Mouse (Mus musculus): ENCODE results near the gene Ralgapa1. TPM values are rescaled to one million over a fixed set of nuclear protein-coding genes. Genes with fewer than 3 reads are reported as not detected.

The Ralgapa1 gene
- polyA plus RNA-seq, 1 experiment: 10.3 TPM

DNA sequence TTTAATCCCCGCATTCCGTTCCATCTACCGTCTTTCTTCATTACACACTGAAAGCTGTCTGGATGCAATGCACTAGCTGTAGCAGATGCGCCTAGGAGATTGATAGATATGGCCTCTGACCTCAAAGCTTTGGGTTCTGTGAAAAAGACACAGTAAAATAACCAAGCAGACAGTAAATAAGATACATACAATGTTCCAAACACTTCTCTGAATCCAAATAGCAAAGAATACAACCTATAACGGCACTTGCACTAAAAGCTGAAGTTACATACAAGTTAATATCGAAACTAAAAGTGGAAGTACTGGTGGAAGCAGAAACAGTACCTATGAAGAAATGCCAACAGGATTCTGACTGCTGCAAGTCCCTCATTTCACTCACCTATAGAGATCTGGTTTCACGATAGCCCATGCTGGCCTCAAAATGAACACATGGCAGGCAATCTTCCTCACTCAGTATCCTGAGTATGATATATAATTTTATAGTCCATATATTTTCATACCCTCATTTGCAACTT, 172.9 kb downstream of the Ralgapa1 start:
- no peak overlapping the region for H3K4me3 ChIP-seq (replicated peaks; ENCODE audit: control insufficient read depth, low read depth, low read length)
- no peak for TF ChIP-seq POLR2A (IDR thresholded peaks at IDR 0.05; ENCODE audit: borderline replicate concordance, control insufficient read depth, low read depth, low read length)
- no peak for TF ChIP-seq CTCF (IDR thresholded peaks at IDR 0.05; ENCODE audit: control insufficient read depth, insufficient read depth, low read length)
- H3K27ac ChIP-seq (ENCODE audit: control insufficient read depth, insufficient read depth, low read depth, low read length, poor library complexity): no peak overlapping the region
- no peaks in the 10 kb centered on the region for H3K4me1 ChIP-seq (ENCODE audit: control insufficient read depth, insufficient read depth, low read length)
- WGBS: 76% methylated on average over 7 of the region's 7 CpGs

DNA sequence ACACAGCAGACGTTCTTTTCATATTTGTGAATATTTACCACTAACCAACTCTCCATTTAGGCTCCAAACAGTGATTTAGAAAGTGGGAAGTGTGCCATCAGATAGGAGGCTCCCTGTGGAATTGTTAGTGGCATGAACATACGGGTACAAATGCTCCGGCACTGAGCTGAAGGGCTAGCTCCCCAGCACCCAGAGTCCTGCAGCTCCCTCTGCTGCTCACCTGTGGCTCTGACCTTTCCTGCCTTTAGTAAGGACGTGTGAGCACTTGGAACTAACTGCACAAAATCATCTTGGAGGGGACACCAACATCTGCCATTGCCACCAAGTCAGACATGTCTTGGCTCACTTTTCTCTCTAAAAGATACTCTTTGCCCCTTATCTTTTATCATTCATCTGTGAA, 194.3 kb downstream of the Ralgapa1 start:
- Histone ChIP-seq H3K27ac (ENCODE audit: control insufficient read depth, insufficient read depth, low read depth, low read length, poor library complexity) (no peak overlapping the region), H3K4me3 (replicated peaks; ENCODE audit: control insufficient read depth, low read depth, low read length) (no peak overlapping the region), H3K4me1 (ENCODE audit: control insufficient read depth, insufficient read depth, low read length) (no peaks in the 10 kb centered on the region)
- TF ChIP-seq CTCF (IDR thresholded peaks at IDR 0.05; ENCODE audit: control insufficient read depth, insufficient read depth, low read length) (peak; percentile 16; the same call in 1 of the 2 replicates), POLR2A (IDR thresholded peaks at IDR 0.05; ENCODE audit: borderline replicate concordance, control insufficient read depth, low read depth, low read length) (no peak)
- WGBS: 69% methylated on average over 4 of the region's 4 CpGs

DNA sequence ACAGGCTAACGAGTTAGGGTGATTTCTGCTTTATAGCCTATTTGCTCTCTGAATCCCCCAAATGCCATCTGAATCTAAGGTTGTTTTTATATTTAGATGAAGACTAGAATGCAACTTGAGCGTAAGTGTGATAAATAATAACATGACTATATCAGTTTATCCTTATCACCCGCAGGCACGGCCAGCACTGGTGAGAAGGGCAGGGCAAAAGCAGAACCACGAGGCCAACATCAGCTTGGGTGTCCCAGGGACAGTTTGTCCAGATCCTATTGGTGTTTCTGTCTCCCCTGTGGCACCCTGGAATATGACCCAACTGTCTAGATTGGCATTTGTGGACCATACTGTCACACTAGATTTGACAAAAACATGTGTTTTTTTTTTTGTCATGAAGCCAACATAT, 197.7 kb downstream of the Ralgapa1 start:
- WGBS: 73% methylated on average over 5 of the region's 5 CpGs
- Histone ChIP-seq H3K27ac (ENCODE audit: control insufficient read depth, insufficient read depth, low read depth, low read length, poor library complexity) (no peak overlapping the region), H3K4me1 (ENCODE audit: control insufficient read depth, insufficient read depth, low read length) (no peaks in the 10 kb centered on the region), H3K4me3 (replicated peaks; ENCODE audit: control insufficient read depth, low read depth, low read length) (no peak overlapping the region)
- TF ChIP-seq POLR2A (IDR thresholded peaks at IDR 0.05; ENCODE audit: borderline replicate concordance, control insufficient read depth, low read depth, low read length): no peak
- TF ChIP-seq CTCF (IDR thresholded peaks at IDR 0.05; ENCODE audit: control insufficient read depth, insufficient read depth, low read length): no peak

DNA sequence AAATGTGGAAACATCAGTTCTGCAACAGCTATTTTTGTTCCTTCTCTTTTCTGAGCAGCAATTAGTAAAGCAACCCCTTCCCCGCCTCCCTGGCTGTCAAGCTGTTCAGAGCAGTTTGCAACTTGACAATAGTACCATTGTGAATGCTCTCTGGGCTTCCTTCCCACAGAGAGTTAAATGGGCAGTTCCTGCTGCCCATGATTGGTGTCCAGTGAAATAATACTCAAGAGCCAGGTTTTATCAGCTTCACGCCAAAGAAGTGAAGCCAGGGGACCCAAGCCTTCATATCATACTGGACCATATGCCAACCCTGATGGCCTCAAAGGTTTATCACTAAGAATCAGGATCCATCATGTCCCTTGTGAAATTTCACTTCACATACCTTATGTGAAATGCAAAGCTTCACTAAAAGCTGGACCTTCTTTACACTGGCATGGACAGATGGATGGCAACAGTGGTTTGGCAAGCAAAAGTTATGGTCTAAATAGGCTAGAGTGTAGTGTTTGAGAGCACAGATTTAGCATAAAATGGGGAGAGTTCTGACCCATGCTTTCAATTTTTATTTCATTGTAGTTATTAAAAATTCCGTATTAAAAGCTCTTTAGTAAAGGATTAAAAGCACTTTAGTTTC, 198.2 kb downstream of the Ralgapa1 start:
- Histone ChIP-seq H3K4me1 (ENCODE audit: control insufficient read depth, insufficient read depth, low read length) (no peaks in the 10 kb centered on the region), H3K4me3 (replicated peaks; ENCODE audit: control insufficient read depth, low read depth, low read length) (no peak overlapping the region), H3K27ac (ENCODE audit: control insufficient read depth, insufficient read depth, low read depth, low read length, poor library complexity) (no peak overlapping the region)
- WGBS: 71% methylated on average over 3 of the region's 3 CpGs
- TF ChIP-seq POLR2A (IDR thresholded peaks at IDR 0.05; ENCODE audit: borderline replicate concordance, control insufficient read depth, low read depth, low read length): no peak
- TF ChIP-seq CTCF (IDR thresholded peaks at IDR 0.05; ENCODE audit: control insufficient read depth, insufficient read depth, low read length): no peak

DNA sequence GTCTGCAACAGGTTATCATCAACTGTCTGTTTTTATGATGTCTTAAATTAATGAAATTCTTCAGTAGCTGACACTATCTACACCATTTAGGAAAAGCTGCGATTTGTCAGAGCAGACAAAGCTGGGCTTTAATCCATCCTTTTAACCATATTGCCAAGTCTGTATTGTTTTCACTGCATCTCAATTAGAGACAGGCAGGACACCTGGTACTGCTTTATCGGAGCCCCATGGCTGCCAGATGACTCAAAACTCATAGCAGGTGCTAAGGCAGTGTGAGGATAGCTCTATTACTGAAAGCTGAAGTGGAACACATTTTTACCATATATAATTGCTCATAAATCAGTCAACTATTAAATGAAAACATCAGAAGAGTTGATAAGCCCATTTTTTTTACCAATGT, 200.6 kb downstream of the Ralgapa1 start:
- Histone ChIP-seq H3K27ac (ENCODE audit: control insufficient read depth, insufficient read depth, low read depth, low read length, poor library complexity) (no peak overlapping the region), H3K4me3 (replicated peaks; ENCODE audit: control insufficient read depth, low read depth, low read length) (no peak overlapping the region), H3K4me1 (ENCODE audit: control insufficient read depth, insufficient read depth, low read length) (no peaks in the 10 kb centered on the region)
- no peak for TF ChIP-seq CTCF (IDR thresholded peaks at IDR 0.05; ENCODE audit: control insufficient read depth, insufficient read depth, low read length)
- WGBS: 92% methylated on average over 2 of the region's 2 CpGs

DNA sequence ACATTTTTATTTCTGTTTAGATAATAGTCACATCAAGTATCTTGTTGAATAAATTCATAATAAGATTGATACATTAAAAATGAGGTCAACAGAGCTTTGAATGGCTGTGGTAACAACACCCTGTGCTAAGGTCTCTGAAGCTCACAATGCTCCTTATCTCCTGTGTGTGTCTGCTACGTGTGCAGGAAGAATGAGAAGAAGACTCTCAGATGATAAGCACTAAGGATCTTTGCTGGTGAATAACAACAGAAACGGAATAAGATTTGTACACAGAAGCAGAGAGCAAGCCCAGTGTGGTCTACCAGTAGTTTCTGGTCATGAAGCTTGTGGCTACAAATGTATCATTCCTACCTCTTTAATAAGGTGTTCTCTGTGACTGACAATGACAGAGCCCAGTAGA, 210.2 kb downstream of the Ralgapa1 start:
- TF ChIP-seq POLR2A (IDR thresholded peaks at IDR 0.05; ENCODE audit: borderline replicate concordance, control insufficient read depth, low read depth, low read length) (no peak), CTCF (IDR thresholded peaks at IDR 0.05; ENCODE audit: control insufficient read depth, insufficient read depth, low read length) (no peak)
- no peak overlapping the region for H3K27ac ChIP-seq (ENCODE audit: control insufficient read depth, insufficient read depth, low read depth, low read length, poor library complexity)
- H3K4me1 ChIP-seq (ENCODE audit: control insufficient read depth, insufficient read depth, low read length): no peaks in the 10 kb centered on the region
- no peak overlapping the region for H3K4me3 ChIP-seq (replicated peaks; ENCODE audit: control insufficient read depth, low read depth, low read length)
- WGBS: 65% methylated on average over 2 of the region's 2 CpGs

DNA sequence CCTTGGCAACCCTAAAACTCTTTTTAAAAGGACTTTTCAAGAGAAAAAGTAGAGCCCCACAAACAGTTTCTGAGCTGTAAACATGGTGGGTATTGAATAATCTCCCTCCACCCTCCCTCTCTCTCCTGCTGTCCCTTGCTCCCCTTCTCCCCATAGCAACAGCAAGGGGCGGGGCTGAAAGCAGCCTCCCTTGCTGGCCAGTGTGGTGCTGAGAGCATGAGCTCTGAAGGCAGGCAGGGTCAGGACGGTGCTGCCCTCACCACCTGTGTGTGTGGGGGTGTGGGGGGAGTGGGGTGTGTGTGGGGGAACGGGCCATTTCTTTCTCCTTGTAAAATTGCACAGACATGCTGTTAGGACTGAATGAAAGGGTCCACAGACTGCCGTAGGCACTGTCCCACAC, 213.1 kb downstream of the Ralgapa1 start:
- TF ChIP-seq POLR2A (IDR thresholded peaks at IDR 0.05; ENCODE audit: borderline replicate concordance, control insufficient read depth, low read depth, low read length) (no peak), CTCF (IDR thresholded peaks at IDR 0.05; ENCODE audit: control insufficient read depth, insufficient read depth, low read length) (no peak)
- Histone ChIP-seq H3K4me3 (replicated peaks; ENCODE audit: control insufficient read depth, low read depth, low read length) (no peak overlapping the region), H3K4me1 (ENCODE audit: control insufficient read depth, insufficient read depth, low read length) (no peaks in the 10 kb centered on the region), H3K27ac (ENCODE audit: control insufficient read depth, insufficient read depth, low read depth, low read length, poor library complexity) (no peak overlapping the region)
- 78% methylated on average over 4 of the region's 4 CpGs for WGBS

DNA sequence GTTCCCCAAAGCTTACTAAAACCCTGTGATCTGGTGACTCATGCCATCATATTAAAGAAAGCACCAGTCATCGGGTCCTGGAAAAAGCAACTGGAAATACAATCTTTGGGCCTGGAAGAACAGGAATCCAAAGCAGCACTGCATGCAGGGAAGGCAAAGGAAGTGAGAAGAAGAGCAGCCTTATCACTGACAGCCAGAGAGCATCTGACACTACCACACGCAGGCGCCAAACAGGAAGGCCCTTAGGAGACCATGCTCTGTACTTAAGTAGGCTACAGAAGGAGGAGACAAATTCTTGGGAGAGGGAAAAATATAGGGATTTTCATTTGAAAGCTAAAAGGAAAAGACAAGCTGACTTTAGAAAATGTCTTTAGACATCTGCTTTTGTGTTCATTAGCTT, 216.6 kb downstream of the Ralgapa1 start:
- TF ChIP-seq CTCF (IDR thresholded peaks at IDR 0.05; ENCODE audit: control insufficient read depth, insufficient read depth, low read length) (no peak), POLR2A (IDR thresholded peaks at IDR 0.05; ENCODE audit: borderline replicate concordance, control insufficient read depth, low read depth, low read length) (no peak)
- H3K27ac ChIP-seq (ENCODE audit: control insufficient read depth, insufficient read depth, low read depth, low read length, poor library complexity): no peak overlapping the region
- 73% methylated on average over 3 of the region's 3 CpGs for WGBS
- no peaks in the 10 kb centered on the region for H3K4me1 ChIP-seq (ENCODE audit: control insufficient read depth, insufficient read depth, low read length)
- H3K4me3 ChIP-seq (replicated peaks; ENCODE audit: control insufficient read depth, low read depth, low read length): no peak overlapping the region

DNA sequence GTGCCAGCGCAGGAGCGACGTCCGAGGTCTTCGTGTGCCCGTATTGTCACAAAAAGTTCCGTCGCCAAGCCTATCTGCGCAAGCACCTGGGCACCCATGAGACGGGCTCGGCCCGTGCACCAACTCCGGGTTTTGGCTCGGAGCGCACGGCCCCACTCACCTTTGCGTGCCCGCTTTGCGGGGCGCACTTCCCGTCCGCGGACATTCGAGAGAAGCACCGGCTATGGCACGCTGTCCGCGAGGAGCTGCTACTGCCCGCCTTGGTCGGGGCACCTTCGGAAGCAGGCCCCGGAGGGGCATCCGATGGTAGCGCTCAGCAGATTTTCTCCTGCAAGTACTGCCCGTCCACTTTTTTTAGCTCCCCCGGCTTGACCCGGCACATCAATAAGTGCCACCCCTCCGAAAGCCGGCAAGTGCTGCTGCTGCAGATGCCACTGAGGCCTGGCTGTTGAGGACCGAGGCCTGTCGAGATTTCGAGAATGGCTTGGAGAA, 220.4 kb downstream of the Ralgapa1 start:
- no peak for TF ChIP-seq POLR2A (IDR thresholded peaks at IDR 0.05; ENCODE audit: borderline replicate concordance, control insufficient read depth, low read depth, low read length)
- no peak for TF ChIP-seq CTCF (IDR thresholded peaks at IDR 0.05; ENCODE audit: control insufficient read depth, insufficient read depth, low read length)
- WGBS: 11% methylated on average over 42 of the region's 42 CpGs
- H3K4me1 ChIP-seq (ENCODE audit: control insufficient read depth, insufficient read depth, low read length): no peaks in the 10 kb centered on the region
- H3K4me3 ChIP-seq (replicated peaks; ENCODE audit: control insufficient read depth, low read depth, low read length): no peak overlapping the region
- no peak overlapping the region for H3K27ac ChIP-seq (ENCODE audit: control insufficient read depth, insufficient read depth, low read depth, low read length, poor library complexity)
